Mouse (Mus musculus): ENCODE measurements around the gene Gm10392. TPM values are rescaled to one million over a fixed set of nuclear protein-coding genes. Genes with fewer than 3 reads are reported as not detected.

The Gm10392 gene
- total and polyA plus RNA-seq, 2 experiments from 2014 or later: not detected

DNA sequence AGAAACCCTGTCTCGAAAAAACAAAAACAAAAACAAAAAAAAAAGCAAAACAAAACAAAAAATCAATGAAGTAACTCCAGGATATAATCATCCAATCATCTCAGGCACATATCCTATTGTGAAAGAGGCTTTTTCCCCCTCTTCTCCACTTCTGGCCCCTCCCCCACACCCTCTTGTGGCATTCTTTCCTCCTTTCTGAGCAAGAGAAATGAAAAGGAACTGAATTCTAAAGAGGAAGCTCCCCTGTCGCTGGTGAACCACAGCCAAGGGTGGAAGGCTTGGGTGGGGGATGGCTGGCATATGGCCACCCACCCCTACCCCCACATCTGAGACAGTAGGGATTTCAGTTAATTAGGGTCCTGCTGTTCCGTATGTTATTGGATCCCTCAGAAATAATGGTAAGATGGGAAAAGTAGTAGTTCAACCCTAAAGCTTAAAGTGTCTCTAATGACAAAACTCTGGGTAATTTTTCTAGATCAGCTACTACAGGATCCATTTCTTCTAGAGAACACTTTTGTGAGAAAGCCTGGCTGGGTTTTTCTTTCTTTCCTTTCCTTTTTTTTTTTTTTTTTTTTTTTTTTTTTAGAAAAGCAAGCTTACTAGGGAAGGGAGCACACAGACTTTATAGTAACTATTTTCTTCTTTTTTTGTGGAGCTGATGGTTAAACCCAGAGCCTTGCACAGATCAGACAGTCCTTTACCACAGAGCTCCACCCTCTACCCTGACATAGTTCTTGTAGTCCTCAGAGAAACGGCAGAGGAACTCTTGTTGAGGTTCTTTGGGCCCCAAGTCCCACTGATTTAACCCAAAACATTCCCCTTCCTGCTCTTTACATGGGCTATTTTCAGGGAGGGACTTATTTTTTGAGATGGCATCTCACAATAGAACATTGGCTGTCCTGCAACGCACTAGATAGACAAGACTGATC is 1.9 kb upstream of the Gm10392 start:
- Histone ChIP-seq H3K4me3 (ENCODE audit: low read length) (no peak overlapping the region), H3K4me2 (ENCODE audit: low read depth, low read length) (no peak overlapping the region), H3K36me3 (ENCODE audit: insufficient read depth, low read length) (no peaks in the 10 kb centered on the region), H3K27ac (no peak overlapping the region), H3K9ac (replicated peaks; ENCODE audit: low read length) (no peak overlapping the region), H3K9me3 (ENCODE audit: low read length) (no peaks in the 10 kb centered on the region), H3K4me1 (ENCODE audit: insufficient read depth, low read length) (no peaks in the 10 kb centered on the region), H3K27me3 (ENCODE audit: insufficient read depth, low read length) (peaks cover 8% of the 10 kb centered on the region; the same call in 1 of the 2 replicates)
- no peak for TF ChIP-seq CTCF (IDR thresholded peaks at IDR 0.05; ENCODE audit: low read depth)
- WGBS: 49% methylated on average over 5 of the region's 5 CpGs
- ATAC-seq (no peak), DNase-seq (ENCODE audit: low spot score) (no peak)

DNA sequence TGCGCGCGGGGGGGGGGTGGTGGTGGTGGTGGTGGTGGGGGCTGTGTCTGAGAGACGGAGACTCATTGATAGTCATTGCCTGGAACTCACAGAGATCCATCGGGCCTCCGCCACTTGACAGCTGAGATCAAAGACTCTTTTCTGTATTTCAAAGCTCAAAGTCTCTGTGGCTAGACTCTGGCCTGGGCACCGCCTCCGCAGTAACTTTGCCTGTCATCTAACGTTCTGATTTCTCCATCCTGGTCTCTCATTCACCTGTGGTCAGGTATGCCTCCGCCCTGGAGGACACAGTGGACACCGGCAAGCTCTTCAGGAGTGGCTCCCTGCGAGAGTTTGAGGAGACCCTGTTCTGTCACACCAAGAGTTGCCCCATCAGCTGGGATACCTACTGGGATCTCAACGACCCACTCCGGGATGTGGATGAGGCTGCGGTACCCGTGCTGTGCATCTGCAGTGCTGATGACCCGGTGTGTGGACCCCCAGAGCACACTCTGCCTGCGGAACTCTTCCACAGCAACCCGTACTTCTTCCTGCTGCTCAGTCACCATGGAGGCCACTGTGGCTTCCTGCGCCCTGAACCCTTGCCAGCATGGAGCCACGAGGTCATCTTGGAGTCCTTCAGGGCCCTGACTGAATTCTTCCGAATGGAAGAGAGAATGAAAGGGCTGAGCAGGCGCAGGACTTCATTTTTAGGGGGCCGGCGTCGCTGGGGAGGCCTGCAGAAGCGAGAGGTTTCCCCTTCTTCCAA is 773 bp downstream of the Gm10392 start:
- DNase-seq (ENCODE audit: low spot score) (no peak), ATAC-seq (no peak)
- 66% methylated on average over 27 of the region's 27 CpGs for WGBS
- H3K27ac ChIP-seq: no peak overlapping the region
- no peaks in the 10 kb centered on the region for H3K9me3 ChIP-seq (ENCODE audit: low read length)
- peaks cover 12% of the 10 kb centered on the region; the same call in 1 of the 2 replicates for H3K27me3 ChIP-seq (ENCODE audit: insufficient read depth, low read length)
- no peaks in the 10 kb centered on the region for H3K36me3 ChIP-seq (ENCODE audit: insufficient read depth, low read length)
- no peak overlapping the region for H3K9ac ChIP-seq (replicated peaks; ENCODE audit: low read length)
- no peak for TF ChIP-seq CTCF (IDR thresholded peaks at IDR 0.05; ENCODE audit: low read depth)
- peaks cover 8% of the 10 kb centered on the region; the same call in 1 of the 2 replicates for H3K4me1 ChIP-seq (ENCODE audit: insufficient read depth, low read length)
- H3K4me2 ChIP-seq (ENCODE audit: low read depth, low read length): no peak overlapping the region
- no peak overlapping the region for H3K4me3 ChIP-seq (ENCODE audit: low read length)

DNA sequence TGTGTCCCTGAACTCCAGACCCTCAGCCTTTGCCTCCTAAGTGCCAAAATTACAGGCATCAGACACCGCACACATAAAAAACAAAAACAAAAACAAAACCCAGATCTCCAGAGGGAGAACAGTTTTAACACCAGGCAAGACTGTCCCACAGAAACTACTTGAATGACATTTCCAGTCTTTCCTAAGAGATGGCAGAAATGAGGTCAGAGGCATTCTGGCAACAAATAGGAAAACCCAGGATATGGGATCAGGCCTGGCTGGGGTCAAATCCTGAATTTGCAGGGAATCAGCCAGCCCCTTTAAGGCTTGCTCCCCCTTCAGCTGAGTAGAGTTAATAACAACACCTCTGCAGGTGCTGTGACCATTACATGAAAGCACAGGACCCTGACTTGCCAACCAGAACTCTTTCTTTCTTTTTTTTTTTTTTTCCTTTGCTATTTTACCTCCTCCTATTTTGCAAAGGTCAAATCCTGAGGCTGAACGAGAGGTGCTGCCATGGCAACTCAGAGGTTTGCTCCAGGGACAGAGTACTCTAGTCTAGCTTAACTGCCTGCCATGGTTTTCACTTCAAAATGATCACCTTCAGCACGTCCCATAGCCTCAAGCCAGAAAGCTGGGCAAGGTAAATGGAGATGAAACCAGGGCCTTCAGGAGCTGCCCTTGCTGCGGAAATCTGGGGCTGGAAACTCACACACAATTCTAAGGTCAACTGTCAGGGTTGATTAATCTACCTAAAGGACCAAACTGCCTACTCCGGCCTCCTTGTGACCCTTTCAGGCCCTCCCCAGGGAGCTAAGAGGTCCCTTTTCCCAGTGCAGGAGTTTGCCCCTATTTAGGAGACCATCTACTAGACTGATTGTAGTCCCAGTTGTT is 2.2 kb downstream of the Gm10392 start:
- WGBS: 60% methylated on average over 5 of the region's 5 CpGs

DNA sequence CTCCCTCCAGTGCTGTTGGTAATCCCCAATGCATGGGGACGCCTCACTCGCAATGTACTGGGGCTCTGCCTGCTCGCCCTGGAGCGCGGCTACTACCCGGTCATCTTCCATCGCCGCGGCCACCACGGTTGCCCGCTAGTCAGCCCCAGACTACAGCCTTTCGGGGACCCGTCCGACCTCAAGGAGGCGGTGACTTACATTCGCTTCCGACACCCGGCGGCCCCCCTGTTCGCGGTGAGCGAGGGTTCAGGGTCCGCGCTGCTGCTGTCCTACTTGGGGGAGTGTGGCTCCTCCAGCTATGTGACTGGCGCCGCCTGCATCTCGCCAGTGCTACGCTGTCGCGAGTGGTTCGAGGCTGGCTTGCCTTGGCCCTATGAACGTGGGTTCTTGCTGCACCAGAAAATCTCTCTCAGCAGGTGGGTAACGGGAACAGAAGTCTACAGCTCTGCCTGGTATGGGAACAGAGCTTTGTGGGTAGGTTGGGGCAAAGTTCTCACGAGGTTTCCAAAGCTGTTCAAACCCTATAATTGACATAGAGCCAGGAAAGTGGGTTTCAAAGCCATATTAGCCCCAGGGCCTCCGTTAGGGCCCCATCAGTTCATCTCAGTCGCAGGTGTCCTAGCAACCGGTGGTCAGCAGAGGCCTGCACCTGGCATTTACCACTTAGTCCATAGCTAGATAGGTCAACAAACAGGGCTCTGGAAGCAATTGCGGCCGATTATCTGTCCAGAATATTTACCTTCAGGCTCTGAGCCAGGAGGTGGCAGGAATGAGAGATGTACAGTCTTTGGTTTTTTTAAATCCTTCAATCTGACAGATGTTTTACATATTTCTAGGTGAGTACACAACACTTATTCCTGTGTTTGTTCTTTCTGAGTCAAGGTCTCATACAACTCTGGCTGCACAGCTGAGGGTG is 3.1 kb downstream of the Gm10392 start, which contains the start of gene Trp53i13:
TSS of gene Trp53i13 (minus strand) at position 344 of the 916 bp plus-strand sequence.
- Histone ChIP-seq H3K9me3 (ENCODE audit: low read length) (no peaks in the 10 kb centered on the region), H3K4me1 (ENCODE audit: insufficient read depth, low read length) (peaks cover 8% of the 10 kb centered on the region; the same call in 1 of the 2 replicates), H3K4me3 (ENCODE audit: low read length) (peak within 1 kb of the TSS; percentile 47), H3K36me3 (ENCODE audit: insufficient read depth, low read length) (no peaks in the 10 kb centered on the region), H3K9ac (replicated peaks; ENCODE audit: low read length) (peak within 1 kb of the TSS; percentile 37; the same call in 1 of the 2 replicates), H3K4me2 (ENCODE audit: low read depth, low read length) (peak within 1 kb of the TSS; percentile 78), H3K27me3 (ENCODE audit: insufficient read depth, low read length) (peaks cover 12% of the 10 kb centered on the region; the same call in 1 of the 2 replicates), H3K27ac (peak within 1 kb of the TSS; percentile 48; the same call in 1 of the 2 replicates)
- no peak for TF ChIP-seq CTCF (IDR thresholded peaks at IDR 0.05; ENCODE audit: low read depth)
- ATAC-seq: no peak
- no peak for DNase-seq (ENCODE audit: low spot score)
- WGBS: 11% methylated on average over 39 of the region's 39 CpGs

More for the DNA sequence above, 2.2 kb downstream of the Gm10392 start:
- ATAC-seq (no peak), DNase-seq (ENCODE audit: low spot score) (no peak)
- Histone ChIP-seq H3K27me3 (ENCODE audit: insufficient read depth, low read length) (peaks cover 12% of the 10 kb centered on the region; the same call in 1 of the 2 replicates), H3K4me2 (ENCODE audit: low read depth, low read length) (no peak overlapping the region), H3K4me3 (ENCODE audit: low read length) (no peak overlapping the region), H3K4me1 (ENCODE audit: insufficient read depth, low read length) (peaks cover 8% of the 10 kb centered on the region; the same call in 1 of the 2 replicates), H3K9me3 (ENCODE audit: low read length) (no peaks in the 10 kb centered on the region), H3K9ac (replicated peaks; ENCODE audit: low read length) (no peak overlapping the region), H3K27ac (no peak overlapping the region), H3K36me3 (ENCODE audit: insufficient read depth, low read length) (no peaks in the 10 kb centered on the region)
- TF ChIP-seq CTCF (IDR thresholded peaks at IDR 0.05; ENCODE audit: low read depth): no peak

DNA sequence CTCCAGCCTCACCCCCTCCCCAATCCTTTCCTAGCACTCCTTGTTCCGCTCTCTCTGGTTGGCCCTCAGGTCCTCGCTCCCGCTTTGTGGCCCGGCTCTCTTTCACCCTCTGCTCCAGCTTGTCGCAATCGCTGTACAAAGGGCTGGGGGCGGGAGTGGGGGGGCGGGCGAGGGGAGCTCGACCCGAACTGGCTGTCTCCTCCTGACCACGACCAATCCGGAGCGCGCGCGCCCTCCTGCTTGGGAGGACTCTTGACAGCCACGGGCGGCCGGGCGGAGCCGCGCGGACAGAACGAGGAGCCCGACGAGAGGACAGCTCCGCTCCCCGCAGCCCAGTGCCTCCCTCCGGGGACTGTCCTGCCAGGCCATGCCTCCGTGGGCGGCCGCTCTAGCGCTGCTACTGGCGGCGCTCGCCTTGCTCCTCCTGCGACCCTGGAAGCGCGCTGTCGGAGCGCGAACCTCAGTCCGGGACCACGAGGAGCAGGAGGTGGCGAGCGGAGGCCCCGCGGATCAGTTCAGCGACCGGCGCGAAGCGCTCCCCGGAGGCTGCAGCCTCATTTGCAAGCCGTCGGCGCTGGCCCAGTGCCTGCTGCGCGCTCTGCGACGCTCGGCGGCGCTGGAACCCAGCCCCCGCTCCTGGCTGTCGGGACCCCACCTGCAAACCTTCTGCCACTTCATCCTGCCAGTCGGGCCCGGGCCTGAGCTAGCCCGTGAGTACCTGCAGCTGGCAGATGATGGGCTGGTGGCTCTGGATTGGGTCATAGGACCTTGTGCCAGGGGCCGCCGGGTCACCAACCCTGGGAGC is 4.0 kb downstream of the Gm10392 start, which contains the start of gene Abhd15:
TSS of gene Abhd15 (plus strand) at position 290 of the 805 bp plus-strand sequence.
- Histone ChIP-seq H3K27ac (peak within 1 kb of the TSS; percentile 48; the same call in 1 of the 2 replicates), H3K36me3 (ENCODE audit: insufficient read depth, low read length) (no peaks in the 10 kb centered on the region)

More for the DNA sequence above, 4.0 kb downstream of the Gm10392 start, which contains the start of gene Abhd15:
- Histone ChIP-seq H3K27me3 (ENCODE audit: insufficient read depth, low read length) (peaks cover 12% of the 10 kb centered on the region; the same call in 1 of the 2 replicates), H3K9ac (replicated peaks; ENCODE audit: low read length) (peak within 1 kb of the TSS; percentile 37; the same call in 1 of the 2 replicates), H3K4me1 (ENCODE audit: insufficient read depth, low read length) (peaks cover 8% of the 10 kb centered on the region; the same call in 1 of the 2 replicates), H3K4me3 (ENCODE audit: low read length) (peak within 1 kb of the TSS; percentile 47), H3K4me2 (ENCODE audit: low read depth, low read length) (peak within 1 kb of the TSS; percentile 78), H3K9me3 (ENCODE audit: low read length) (no peaks in the 10 kb centered on the region)
- peak; percentile 78 for DNase-seq (ENCODE audit: low spot score)
- TF ChIP-seq CTCF (IDR thresholded peaks at IDR 0.05; ENCODE audit: low read depth): no peak
- 2% methylated on average over 69 of the region's 72 CpGs for WGBS
- ATAC-seq: peak; percentile 70

Data from hindbrain, postnatal 0 days (tissue).